Mouse (Mus musculus) midbrain, embryonic 16.5 days (tissue): ENCODE results near the gene Foxs1. TPM values are rescaled to one million over a fixed set of nuclear protein-coding genes. Genes with fewer than 3 reads are reported as not detected.

Experiments used
- ATAC-seq: fragments of 200-750 bp; cut with Nextera tagmentation; 2 replicates; pipeline ENCODE4 v1.8.0; 2017; ENCODE audit warnings: moderate TSS enrichment
- H3K27ac ChIP-seq: fragments of 300-500 bp; sonication (generic); 2 replicates; pipeline ENCODE4 v1.5.1; 2014; ENCODE audit warnings: mild to moderate bottlenecking, low read length, mixed read lengths
- H3K27me3 ChIP-seq: fragments of 300-500 bp; sonication (generic); 2 replicates; pipeline ENCODE4 v1.6.1; 2014; ENCODE audit warnings: low read depth, low read length, mixed read lengths; ENCODE audit not compliant: control insufficient read depth, insufficient read depth
- H3K36me3 ChIP-seq: fragments of 300-500 bp; sonication (generic); 2 replicates; pipeline ENCODE4 v1.6.1; 2014; ENCODE audit warnings: mild to moderate bottlenecking, low read length, moderate library complexity, mixed read lengths; ENCODE audit not compliant: control insufficient read depth, insufficient read depth
- H3K4me1 ChIP-seq: fragments of 300-500 bp; sonication (generic); 2 replicates; pipeline ENCODE4 v1.6.1; 2014; ENCODE audit warnings: mild to moderate bottlenecking, low read length, mixed read lengths; ENCODE audit not compliant: control insufficient read depth, insufficient read depth
- H3K4me2 ChIP-seq: fragments of 300-500 bp; sonication (generic); 2 replicates; pipeline ENCODE4 v1.6.1; 2014; ENCODE audit warnings: mild to moderate bottlenecking, low read length, mixed read lengths
- H3K4me3 ChIP-seq: fragments of 300-500 bp; sonication (generic); 2 replicates; pipeline ENCODE4 v1.5.1; 2014; ENCODE audit warnings: low read depth, mild to moderate bottlenecking, low read length, moderate library complexity, mixed read lengths
- H3K9ac ChIP-seq: fragments of 300-500 bp; sonication (generic); 2 replicates; pipeline ENCODE4 v1.6.1; 2014; ENCODE audit warnings: low read depth, low read length, mixed read lengths
- H3K9me3 ChIP-seq: fragments of 300-500 bp; sonication (generic); replicated peaks from 2 replicates; pipeline ENCODE4 v1.6.1; 2014; ENCODE audit warnings: mild to moderate bottlenecking, low read length, mixed read lengths; ENCODE audit not compliant: control insufficient read depth, poor library complexity, severe bottlenecking
- WGBS: fragments of 180-500 bp; shearing (Covaris S2); extraction: QIAGEN DNeasy Blood & Tissue Kit; methylation state at CpG from one replicate; pipeline ENCODE4 v1.1.7; 2014; 5-methylcytosine and 5-hydroxymethylcytosine counted together
- polyA plus RNA-seq: library from polyadenylated mRNA; unstranded; fragments of >200 nt; fragmentation: Nextera tagmentation; extraction: Ambion mirVana; gene quantifications from 2 replicates; pipeline ENCODE4 v1.2.1, GENCODE M21; 2015

Foxs1 gene
- polyA plus RNA-seq, 1 experiment from 2014 or later: 4.0 TPM

- H3K4me3 ChIP-seq: no peak overlapping the region
- H3K27me3 ChIP-seq: no peaks in the 10 kb centered on the region
- H3K36me3 ChIP-seq: no peaks in the 10 kb centered on the region
- WGBS: 75% methylated on average over 6 of the region's 6 CpGs
- H3K27ac ChIP-seq: no peak overlapping the region
- ATAC-seq: no peak
- no peak overlapping the region for H3K9ac ChIP-seq
- no peak overlapping the region for H3K4me2 ChIP-seq
- H3K4me1 ChIP-seq: no peaks in the 10 kb centered on the region
- no peaks in the 10 kb centered on the region for H3K9me3 ChIP-seq
Measured at GRCm38 (mm10) chr2:152899011-152899410, 34.0 kb downstream of the Foxs1 start.

GRCm38 (mm10) chr2:152896926-152897325 lies 36.1 kb downstream of the Foxs1 start:
- WGBS: 90% methylated on average over 3 of the region's 3 CpGs
- no peaks in the 10 kb centered on the region for H3K36me3 ChIP-seq
- no peak overlapping the region for H3K4me2 ChIP-seq
- H3K9ac ChIP-seq: no peak overlapping the region
- H3K27me3 ChIP-seq: no peaks in the 10 kb centered on the region
- ATAC-seq: no peak
- no peak overlapping the region for H3K27ac ChIP-seq
- no peaks in the 10 kb centered on the region for H3K4me1 ChIP-seq
- no peaks in the 10 kb centered on the region for H3K9me3 ChIP-seq
- H3K4me3 ChIP-seq: no peak overlapping the region

- no peak overlapping the region for H3K9ac ChIP-seq
- H3K36me3 ChIP-seq: no peaks in the 10 kb centered on the region
- no peak for ATAC-seq
- WGBS: 91% methylated on average over 9 of the region's 9 CpGs
- H3K27ac ChIP-seq: no peak overlapping the region
- no peaks in the 10 kb centered on the region for H3K9me3 ChIP-seq
- no peaks in the 10 kb centered on the region for H3K27me3 ChIP-seq
- no peak overlapping the region for H3K4me3 ChIP-seq
- H3K4me1 ChIP-seq: no peaks in the 10 kb centered on the region
- H3K4me2 ChIP-seq: no peak overlapping the region
Measured at GRCm38 (mm10) chr2:152895834-152896233, 37.2 kb downstream of the Foxs1 start.

- 87% methylated on average over 5 of the region's 5 CpGs for whole genome bisulfite sequencing
- no peak for ATAC-seq
- no peaks in the 10 kb centered on the region for H3K36me3 ChIP-seq
Measured at GRCm38 (mm10) chr2:152888774-152889173, 44.2 kb downstream of the Foxs1 start.

GRCm38 (mm10) chr2:152887230-152887629 lies 45.8 kb downstream of the Foxs1 start:
- 94% methylated on average over 3 of the region's 3 CpGs for WGBS
- no peak for ATAC-seq
- H3K4me1 ChIP-seq: no peaks in the 10 kb centered on the region
- H3K27me3 ChIP-seq: no peaks in the 10 kb centered on the region
- no peak overlapping the region for H3K27ac ChIP-seq
- no peak overlapping the region for H3K4me2 ChIP-seq
- no peak overlapping the region for H3K9ac ChIP-seq
- H3K36me3 ChIP-seq: no peaks in the 10 kb centered on the region
- H3K9me3 ChIP-seq: no peaks in the 10 kb centered on the region
- H3K4me3 ChIP-seq: no peak overlapping the region

More at GRCm38 (mm10) chr2:152888774-152889173, 44.2 kb downstream of the Foxs1 start:
- Histone ChIP-seq H3K4me3 (no peak overlapping the region), H3K4me2 (no peak overlapping the region), H3K27me3 (no peaks in the 10 kb centered on the region), H3K9me3 (no peaks in the 10 kb centered on the region), H3K9ac (no peak overlapping the region), H3K4me1 (no peaks in the 10 kb centered on the region), H3K27ac (no peak overlapping the region)

GRCm38 (mm10) chr2:152884101-152884645 lies 48.8 kb downstream of the Foxs1 start:
- H3K36me3 ChIP-seq: no peaks in the 10 kb centered on the region
- H3K9ac ChIP-seq: no peak overlapping the region
- no peaks in the 10 kb centered on the region for H3K9me3 ChIP-seq
- no peak for ATAC-seq
- H3K27me3 ChIP-seq: no peaks in the 10 kb centered on the region
- H3K27ac ChIP-seq: no peak overlapping the region
- no peak overlapping the region for H3K4me2 ChIP-seq
- WGBS: 96% methylated on average over 6 of the region's 6 CpGs
- H3K4me1 ChIP-seq: no peaks in the 10 kb centered on the region
- H3K4me3 ChIP-seq: no peak overlapping the region

Other genes starting within 250 kb of the Foxs1 start
- 31.1 and 34.4 TPM in 2 replicates for gene Mcts2, start 246.2 kb downstream of the Foxs1 start, polyA plus RNA-seq
- gene Id1, start 197.0 kb downstream of the Foxs1 start, polyA plus RNA-seq: 23.7 and 35.7 TPM in 2 replicates
- gene Cox4i2, start 179.0 kb downstream of the Foxs1 start, polyA plus RNA-seq: 5.0 and 5.4 TPM in 2 replicates
- 186 and 194 TPM in 2 replicates for gene Bcl2l1, start 101.5 kb downstream of the Foxs1 start, polyA plus RNA-seq
- gene Tpx2, start 85.2 kb downstream of the Foxs1 start, polyA plus RNA-seq: 10.5 and 11.1 TPM in 2 replicates
- gene Mylk2, start 21.9 kb downstream of the Foxs1 start, polyA plus RNA-seq: 0.14 TPM in 1 of 2 replicates, not detected in the other
- 10.6 and 13.7 TPM in 2 replicates for gene Dusp15, start 18.5 kb upstream of the Foxs1 start, polyA plus RNA-seq
- 6.8 and 9.2 TPM in 2 replicates for gene Ttll9, start 29.3 kb upstream of the Foxs1 start, polyA plus RNA-seq
- 236 and 259 TPM in 2 replicates for gene Pdrg1, start 82.2 kb upstream of the Foxs1 start, polyA plus RNA-seq
- 1.6 and 1.9 TPM in 2 replicates for gene Xkr7, start 98.6 kb upstream of the Foxs1 start, polyA plus RNA-seq
- 1.0 and 1.2 TPM in 2 replicates for gene Ccm2l, start 132.7 kb upstream of the Foxs1 start, polyA plus RNA-seq
- 3.4 and 4.9 TPM in 2 replicates for gene Hck, start 175.3 kb upstream of the Foxs1 start, polyA plus RNA-seq
- 84.4 and 85.8 TPM in 2 replicates for gene Tm9sf4, start 228.1 kb upstream of the Foxs1 start, polyA plus RNA-seq